Mouse (Mus musculus) Patski (cell line): ENCODE results near the gene Cnot8. TPM values are rescaled to one million over a fixed set of nuclear protein-coding genes. Genes with fewer than 3 reads are reported as not detected.
"Not testable (repeated sequence)": the region's sequence is repeated elsewhere in the genome, so short reads cannot be mapped to it uniquely, and the experiment has no call there.

Experiments used
- ATAC-seq: fragments of 100-300 bp; one replicate; pipeline ENCODE4 v1.8.0; 2021
- CTCF ChIA-PET: fragments of 350-600 bp; sonication (Branson Sonifier 250); formaldehyde crosslinking; loops from one replicate; lab custom pipeline; 2022; ENCODE audit warnings: inconsistent platforms; lab: Charles Lee
- POLR2A ChIA-PET: fragments of 350-600 bp; sonication (Branson Sonifier 250); formaldehyde crosslinking; loops from one replicate; lab custom pipeline; 2022; ENCODE audit warnings: antibody characterized with exemption, inconsistent platforms; lab: Charles Lee
- DNase-seq: peaks from one replicate; pipeline ENCODE4 v3.0.0-alpha.2; 2011; ENCODE audit warnings: low read depth, low spot score
- H3K27me3 ChIP-seq: fragments of 371-371 bp; one replicate; pipeline ENCODE4 v1.5.1; 2021
- CTCF ChIP-seq: fragments of 100-300 bp; IDR thresholded peaks from one replicate; pipeline ENCODE4 v1.5.1; 2021
- in situ Hi-C: fragments of 300-500 bp; cut with MboI; formaldehyde crosslinking; loops from 3 replicates; pipeline ENCODE4 v1.11.1; 2018; ENCODE audit warnings: low pct_unique_long_range_greater_than_20kb, mixed read lengths
- polyA plus RNA-seq: library from polyadenylated mRNA; unstranded; gene quantifications from one replicate; pipeline ENCODE4 v1.2.3, GENCODE M21; 2021

The Cnot8 gene
- 61.6 TPM for polyA plus RNA-seq

GRCm38 (mm10) chr11:58103697-58104306 is at the start of gene Cnot8:
Cnot8 (plus strand) TSS chr11:58104153.
- no peaks in the 10 kb centered on the region for H3K27me3 ChIP-seq
- ATAC-seq (peak; percentile 89), DNase-seq (peak; percentile 89)
- ChIA-PET CTCF (no interaction called here), POLR2A (interaction anchor here (0.9 kb wide), 1 partner anchor 38 kb away, joined by 3 read pairs; no protein-coding TSS in a partner anchor)
- no peak for TF ChIP-seq CTCF
- in situ Hi-C loops, result loop anchor here (5.0 kb wide), 1 partner anchor 92 kb away; no protein-coding TSS in a partner anchor

- peak; percentile 88 for TF ChIP-seq CTCF
- in situ Hi-C loops, result no loop called here
- no peaks in the 10 kb centered on the region for H3K27me3 ChIP-seq
- POLR2A ChIA-PET, result no interaction called here
- DNase-seq, result no peak
- ATAC-seq, result peak; percentile 39
- CTCF ChIA-PET, result interaction anchor here (0.9 to 1.5 kb wide), 10 partner anchors 11 to 98 kb away, joined by 3 to 4 read pairs (median 3); no protein-coding TSS in a partner anchor
These were observed 46.5 kb upstream of the Cnot8 start for GRCm38 (mm10) chr11:58057455-58057854.

GRCm38 (mm10) chr11:58059752-58060151 is 44.2 kb upstream of the Cnot8 start:
- H3K27me3 ChIP-seq, POLR2A ChIA-PET, ATAC-seq, DNase-seq: not testable (repeated sequence)
- CTCF ChIA-PET, result interaction anchor here (1.0 kb wide), 1 partner anchor 35 kb away, joined by 3 read pairs; no protein-coding TSS in a partner anchor
- in situ Hi-C loops, result loop anchor here (5.0 kb wide), 1 partner anchor 102 kb away; no protein-coding TSS in a partner anchor

GRCm38 (mm10) chr11:58061218-58061617 is 42.7 kb upstream of the Cnot8 start:
- in situ Hi-C loops, result loop anchor here (5.0 kb wide), 1 partner anchor 104 kb away; no protein-coding TSS in a partner anchor
- POLR2A ChIA-PET, ATAC-seq, H3K27me3 ChIP-seq, DNase-seq, CTCF ChIA-PET: not testable (repeated sequence)

GRCm38 (mm10) chr11:58062586-58062985 is 41.4 kb upstream of the Cnot8 start:
- no peak for ATAC-seq
- CTCF ChIA-PET, result interaction anchor here (1.2 to 2.2 kb wide), 2 partner anchors 11 to 111 kb away, joined by 3 to 6 read pairs; no protein-coding TSS in a partner anchor
- POLR2A ChIA-PET, result interaction anchor here (0.6 to 0.7 kb wide), 2 partner anchors 25 to 31 kb away, joined by 3 read pairs; no protein-coding TSS in a partner anchor
- in situ Hi-C loops, result loop anchor here (5.0 kb wide), 1 partner anchor 105 kb away; no protein-coding TSS in a partner anchor
- no peak for DNase-seq
- TF ChIP-seq CTCF, result no peak
- no peaks in the 10 kb centered on the region for H3K27me3 ChIP-seq

GRCm38 (mm10) chr11:58065025-58065424 is 38.9 kb upstream of the Cnot8 start:
- ChIA-PET CTCF (no interaction called here), POLR2A (interaction anchor here (1.2 kb wide), 1 partner anchor 39 kb away, joined by 3 read pairs; the partner anchor contains the start of gene Cnot8)
- no peak for DNase-seq
- TF ChIP-seq CTCF, result no peak
- in situ Hi-C loops, result no loop called here
- no peak for ATAC-seq
- H3K27me3 ChIP-seq, result no peaks in the 10 kb centered on the region

- POLR2A ChIA-PET, result no interaction called here
- no peaks in the 10 kb centered on the region for H3K27me3 ChIP-seq
- in situ Hi-C loops, result no loop called here
- no peak for TF ChIP-seq CTCF
- DNase-seq (no peak), ATAC-seq (no peak)
- CTCF ChIA-PET, result interaction anchor here (1.4 to 1.5 kb wide), 2 partner anchors 10 to 19 kb away, joined by 3 read pairs; no protein-coding TSS in a partner anchor
These were observed 31.0 kb upstream of the Cnot8 start for GRCm38 (mm10) chr11:58072978-58073377.

GRCm38 (mm10) chr11:58077270-58077669 is 26.7 kb upstream of the Cnot8 start:
- no peak for DNase-seq
- in situ Hi-C loops, result no loop called here
- TF ChIP-seq CTCF, result no peak
- ChIA-PET POLR2A (interaction anchor here (0.6 kb wide), 1 partner anchor 14 kb away, joined by 3 read pairs; no protein-coding TSS in a partner anchor), CTCF (interaction anchor here (0.6 to 1.3 kb wide), 2 partner anchors 19 to 82 kb away, joined by 3 to 4 read pairs; no protein-coding TSS in a partner anchor)
- ATAC-seq, result no peak
- no peaks in the 10 kb centered on the region for H3K27me3 ChIP-seq

GRCm38 (mm10) chr11:58081716-58082115 is 22.2 kb upstream of the Cnot8 start:
- DNase-seq (no peak), ATAC-seq (no peak)
- POLR2A ChIA-PET, result interaction anchor here (0.6 kb wide), 1 partner anchor 129 kb away, joined by 5 read pairs; no protein-coding TSS in a partner anchor
- TF ChIP-seq CTCF, result no peak
- in situ Hi-C loops, result no loop called here
- no peaks in the 10 kb centered on the region for H3K27me3 ChIP-seq
- CTCF ChIA-PET, result no interaction called here

GRCm38 (mm10) chr11:58092541-58092940 is 11.4 kb upstream of the Cnot8 start:
- ATAC-seq, result no peak
- ChIA-PET POLR2A (no interaction called here), CTCF (interaction anchor here (1.0 kb wide), 1 partner anchor 19 kb away, joined by 3 read pairs; no protein-coding TSS in a partner anchor)
- no peak for DNase-seq
- no peaks in the 10 kb centered on the region for H3K27me3 ChIP-seq
- TF ChIP-seq CTCF, result no peak
- in situ Hi-C loops, result no loop called here
